Mouse (Mus musculus) lung, adult 2 months (tissue): Measurements from ENCODE around the gene Gm49392.

Source experiments
- CTCF ChIP-seq: fragments of 200-500 bp; IDR thresholded peaks from 2 replicates; pipeline ENCODE4 v1.5.1; 2011; ENCODE audit warnings: mild to moderate bottlenecking, low read length, control low read depth; ENCODE audit not compliant: insufficient read depth
- POLR2A ChIP-seq: fragments of 200-500 bp; IDR thresholded peaks from 2 replicates; pipeline ENCODE4 v1.6.1; 2011; ENCODE audit warnings: low read depth, mild to moderate bottlenecking, control low read depth, low read length, borderline replicate concordance; ENCODE audit errors: extremely low read depth

GRCm38 (mm10) chr13:60843153-60843552 lies 53.5 kb downstream of the Gm49392 start:
- TF ChIP-seq CTCF (no peak), POLR2A (no peak)
